Mouse (Mus musculus) erythroblast, embryonic 14.5 days (primary cell): ENCODE data around the gene Cpne6. TPM values are rescaled to one million over a fixed set of nuclear protein-coding genes. Genes with fewer than 3 reads are reported as not detected.

Source experiments
- H3K27me3 ChIP-seq: 2 replicates; pipeline ENCODE4 v1.6.1; 2012; ENCODE audit warnings: inconsistent platforms; ENCODE audit not compliant: control insufficient read depth
- H3K36me3 ChIP-seq: 2 replicates; pipeline ENCODE4 v1.6.1; 2012; ENCODE audit warnings: mild to moderate bottlenecking, inconsistent platforms; ENCODE audit not compliant: control insufficient read depth
- H3K4me1 ChIP-seq: 2 replicates; pipeline ENCODE4 v1.6.1; 2012; ENCODE audit warnings: inconsistent platforms; ENCODE audit not compliant: control insufficient read depth
- H3K4me3 ChIP-seq: replicated peaks from 2 replicates; pipeline ENCODE3; 2012; ENCODE audit warnings: moderate library complexity, mild to moderate bottlenecking, inconsistent platforms
- H3K9me3 ChIP-seq: 2 replicates; pipeline ENCODE4 v1.6.1; 2012; ENCODE audit warnings: low read length, inconsistent platforms, mixed read lengths; ENCODE audit not compliant: control insufficient read depth
- GATA1 ChIP-seq: IDR thresholded peaks from 2 replicates; pipeline ENCODE4 v1.6.1; 2012; ENCODE audit warnings: low read length, inconsistent platforms, mixed read lengths
- TAL1 ChIP-seq: IDR thresholded peaks from 3 replicates; pipeline ENCODE4 v1.6.1; 2012; ENCODE audit warnings: low read length, inconsistent platforms, mixed read lengths
- polyA plus RNA-seq: library from polyadenylated mRNA; stranded (reverse); fragments of >175 nt; gene quantifications from 2 replicates; pipeline ENCODE4 v1.2.3, GENCODE M21; 2012

Cpne6 gene
- polyA plus RNA-seq, 1 experiment = not detected

DNA sequence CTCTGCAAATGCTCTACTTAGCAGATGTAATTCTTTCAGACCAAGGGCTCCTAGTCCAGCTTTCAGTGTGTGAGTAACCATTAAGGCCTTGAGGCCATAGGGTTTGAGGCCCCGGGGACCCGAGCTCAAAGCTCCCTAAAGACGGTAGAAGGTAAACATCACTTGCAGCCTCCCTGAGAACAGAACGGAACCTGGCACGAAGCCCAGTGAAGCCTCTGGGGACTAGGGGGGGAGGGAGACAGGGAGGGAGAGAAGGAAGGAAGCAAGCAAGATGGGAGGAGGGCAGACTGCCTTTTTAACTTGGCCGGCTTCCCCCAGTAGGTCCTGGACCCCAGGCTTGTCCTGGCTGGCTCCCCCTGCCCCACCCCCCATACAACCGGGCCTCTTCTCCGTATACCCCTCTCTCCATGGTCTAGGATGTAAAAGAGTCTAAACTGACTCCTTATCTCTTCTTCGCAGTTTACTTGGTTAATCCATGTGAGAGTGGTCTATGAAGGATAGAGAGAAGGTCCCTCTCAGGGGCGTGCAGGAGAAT lies 30.6 kb downstream of the Cpne6 start:
- Histone ChIP-seq H3K27me3 (no peaks in the 10 kb centered on the region), H3K4me1 (peaks cover 59% of the 10 kb centered on the region), H3K9me3 (no peaks in the 10 kb centered on the region), H3K36me3 (peaks cover 42% of the 10 kb centered on the region), H3K4me3 (peak overlapping the region; percentile 84)
- no peak for TF ChIP-seq TAL1
- no peak for TF ChIP-seq GATA1

DNA sequence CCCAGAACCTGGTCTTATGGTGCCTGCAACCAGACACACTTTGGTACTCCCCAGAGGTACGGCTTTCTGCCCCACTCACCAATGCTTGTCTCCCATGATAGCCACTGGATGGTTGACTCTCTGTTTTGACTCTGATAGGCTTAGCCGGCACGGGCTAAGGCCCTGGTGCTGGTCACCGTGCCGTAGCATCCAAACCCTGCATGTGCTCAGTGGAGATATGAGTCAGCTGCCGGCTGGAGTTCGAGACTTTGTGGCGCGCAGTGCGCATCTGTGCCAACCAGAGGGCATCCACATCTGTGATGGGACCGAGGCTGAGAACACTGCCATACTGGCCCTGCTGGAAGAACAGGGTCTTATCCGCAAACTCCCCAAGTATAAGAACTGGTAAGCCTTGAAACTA lies 32.0 kb downstream of the Cpne6 start:
- H3K9me3 ChIP-seq = no peaks in the 10 kb centered on the region
- H3K4me1 ChIP-seq = peaks cover 46% of the 10 kb centered on the region
- H3K4me3 ChIP-seq = peak overlapping the region; percentile 5
- H3K27me3 ChIP-seq = no peaks in the 10 kb centered on the region
- no peak for TF ChIP-seq GATA1
- TF ChIP-seq TAL1 = no peak
- peaks cover 56% of the 10 kb centered on the region for H3K36me3 ChIP-seq

DNA sequence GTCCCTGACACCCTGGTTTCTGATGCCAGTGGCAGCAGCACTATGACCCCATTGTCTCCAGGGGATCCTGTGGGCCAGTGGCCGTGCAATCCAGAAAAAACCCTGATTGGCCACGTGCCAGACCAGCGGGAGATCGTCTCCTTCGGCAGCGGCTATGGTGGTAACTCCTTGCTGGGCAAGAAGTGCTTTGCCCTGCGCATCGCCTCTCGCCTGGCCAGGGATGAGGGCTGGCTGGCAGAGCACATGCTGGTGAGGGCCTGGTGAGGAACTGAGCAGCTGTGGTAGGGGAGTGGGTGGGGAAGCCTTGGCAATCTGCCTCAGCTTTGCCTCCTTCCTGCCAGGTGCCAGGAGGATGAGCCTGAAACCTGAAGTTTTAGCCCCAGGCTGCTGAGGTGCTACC lies 34.1 kb downstream of the Cpne6 start:
- Histone ChIP-seq H3K36me3 (peaks cover 77% of the 10 kb centered on the region), H3K27me3 (no peaks in the 10 kb centered on the region), H3K9me3 (no peaks in the 10 kb centered on the region), H3K4me1 (peaks cover 41% of the 10 kb centered on the region), H3K4me3 (no peak overlapping the region)
- TF ChIP-seq TAL1 (no peak), GATA1 (no peak)

DNA sequence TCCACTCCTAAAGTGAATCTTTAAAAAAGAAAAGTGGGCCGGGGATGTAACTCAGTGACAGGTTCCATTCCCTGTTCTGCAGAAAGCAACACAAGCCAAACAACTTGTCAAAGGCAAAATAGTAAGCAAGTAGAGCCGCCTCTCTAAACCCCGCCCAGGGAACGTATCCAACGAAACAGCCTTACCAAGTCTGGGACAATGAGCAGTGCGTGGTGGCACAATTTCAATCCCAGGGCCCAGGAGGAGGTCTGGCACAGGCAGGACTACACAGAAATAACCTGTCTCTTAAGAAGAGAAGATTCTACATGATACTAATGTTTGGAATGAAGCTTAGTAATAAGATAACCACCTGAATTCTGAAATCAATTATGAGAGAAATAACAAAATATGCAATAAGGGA lies 39.9 kb downstream of the Cpne6 start:
- H3K9me3 ChIP-seq = no peaks in the 10 kb centered on the region
- no peaks in the 10 kb centered on the region for H3K27me3 ChIP-seq
- TF ChIP-seq TAL1 = no peak
- no peak for TF ChIP-seq GATA1
- H3K4me1 ChIP-seq = peaks cover 24% of the 10 kb centered on the region
- no peak overlapping the region for H3K4me3 ChIP-seq
- H3K36me3 ChIP-seq = peaks cover 58% of the 10 kb centered on the region

DNA sequence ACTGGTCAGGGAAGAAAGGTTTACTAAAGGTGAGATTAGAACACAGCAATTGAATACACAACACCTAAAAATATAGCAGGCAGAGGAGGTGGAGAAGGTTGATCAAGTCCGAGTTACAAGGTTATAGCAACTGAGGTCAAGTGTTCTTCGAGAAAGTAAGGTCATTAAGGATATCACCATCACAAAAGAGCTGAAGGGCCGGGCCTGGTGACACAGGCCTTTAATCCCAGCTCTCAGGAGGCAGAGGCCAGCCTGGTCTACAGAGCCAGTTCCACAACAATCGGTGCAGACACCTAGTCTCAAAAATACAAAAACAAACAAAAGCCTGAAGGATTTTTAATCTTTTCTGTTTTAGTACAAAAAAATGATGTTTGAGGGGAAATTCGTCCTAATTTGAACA lies 41.1 kb downstream of the Cpne6 start:
- TF ChIP-seq TAL1 (no peak), GATA1 (no peak)
- Histone ChIP-seq H3K36me3 (peaks cover 46% of the 10 kb centered on the region), H3K27me3 (no peaks in the 10 kb centered on the region), H3K4me1 (peaks cover 34% of the 10 kb centered on the region), H3K4me3 (no peak overlapping the region), H3K9me3 (peaks cover 2% of the 10 kb centered on the region; the same call in 1 of the 2 replicates)

DNA sequence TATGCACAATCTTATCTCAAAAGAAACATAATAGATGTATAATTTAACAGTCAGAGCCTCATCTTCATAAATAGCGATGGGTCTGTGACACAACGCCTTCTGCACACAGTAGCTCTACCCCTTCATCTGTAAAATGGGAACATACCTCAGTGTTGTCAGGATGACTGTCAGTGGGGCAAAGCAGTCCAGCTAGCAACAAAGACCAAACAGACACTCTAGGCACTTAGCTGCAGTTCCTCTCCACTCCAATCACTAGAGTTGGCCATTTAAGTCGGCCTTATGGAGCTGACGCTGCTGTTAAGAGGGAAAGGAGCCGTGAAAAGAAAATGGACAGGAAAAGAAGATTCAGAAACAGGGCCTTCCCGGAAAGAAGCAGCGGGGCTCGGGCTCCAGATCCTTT lies 41.5 kb downstream of the Cpne6 start:
- no peaks in the 10 kb centered on the region for H3K27me3 ChIP-seq
- no peak overlapping the region for H3K4me3 ChIP-seq
- peaks cover 2% of the 10 kb centered on the region; the same call in 1 of the 2 replicates for H3K9me3 ChIP-seq
- H3K4me1 ChIP-seq = peaks cover 39% of the 10 kb centered on the region
- peaks cover 42% of the 10 kb centered on the region for H3K36me3 ChIP-seq
- TF ChIP-seq GATA1 (no peak), TAL1 (no peak)

DNA sequence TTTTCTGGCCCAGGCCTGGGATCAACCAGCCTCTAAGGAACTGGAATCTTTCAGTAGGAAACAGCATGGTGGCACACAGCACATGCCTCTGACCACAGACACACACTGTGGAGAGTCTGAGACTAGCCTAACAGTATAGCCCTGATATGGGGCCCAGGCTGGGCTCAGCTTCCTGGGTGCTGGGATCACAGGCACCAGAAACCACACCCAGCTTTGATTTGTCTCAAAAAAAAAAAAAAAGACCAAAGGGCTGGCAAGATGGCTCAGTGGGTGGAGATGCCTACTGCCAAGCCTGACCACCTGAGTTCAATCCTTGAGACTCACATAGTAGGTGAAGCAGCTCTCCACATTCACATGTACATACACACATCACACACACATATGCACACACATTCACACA lies 44.4 kb downstream of the Cpne6 start:
- no peak overlapping the region for H3K4me3 ChIP-seq
- peaks cover 13% of the 10 kb centered on the region for H3K36me3 ChIP-seq
- H3K4me1 ChIP-seq = peaks cover 59% of the 10 kb centered on the region
- TF ChIP-seq TAL1 (no peak), GATA1 (no peak)
- H3K27me3 ChIP-seq = no peaks in the 10 kb centered on the region
- peaks cover 2% of the 10 kb centered on the region; the same call in 1 of the 2 replicates for H3K9me3 ChIP-seq

DNA sequence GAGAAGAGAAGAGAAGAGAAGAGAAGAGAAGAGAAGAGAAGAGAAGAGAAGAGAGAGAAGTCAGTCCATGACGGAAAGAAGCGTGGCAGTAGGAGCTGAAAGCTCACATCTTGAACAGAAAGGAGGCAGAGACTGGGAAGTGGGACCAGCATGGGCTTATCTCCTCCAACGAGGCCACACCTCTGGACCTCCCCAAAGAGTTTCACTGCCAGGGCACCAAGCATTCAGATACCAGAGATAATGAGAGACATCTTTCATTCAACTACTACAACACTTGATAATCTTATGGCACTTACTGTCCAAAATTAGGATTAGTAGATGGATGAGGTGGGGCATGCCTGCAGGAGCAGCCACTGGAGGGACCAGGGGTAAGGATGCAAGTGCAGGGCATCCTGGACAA lies 45.5 kb downstream of the Cpne6 start:
- H3K4me1 ChIP-seq = peaks cover 64% of the 10 kb centered on the region
- H3K27me3 ChIP-seq = no peaks in the 10 kb centered on the region
- peaks cover 3% of the 10 kb centered on the region for H3K36me3 ChIP-seq
- TF ChIP-seq TAL1 (no peak), GATA1 (no peak)
- H3K9me3 ChIP-seq = peaks cover 2% of the 10 kb centered on the region; the same call in 1 of the 2 replicates
- no peak overlapping the region for H3K4me3 ChIP-seq

DNA sequence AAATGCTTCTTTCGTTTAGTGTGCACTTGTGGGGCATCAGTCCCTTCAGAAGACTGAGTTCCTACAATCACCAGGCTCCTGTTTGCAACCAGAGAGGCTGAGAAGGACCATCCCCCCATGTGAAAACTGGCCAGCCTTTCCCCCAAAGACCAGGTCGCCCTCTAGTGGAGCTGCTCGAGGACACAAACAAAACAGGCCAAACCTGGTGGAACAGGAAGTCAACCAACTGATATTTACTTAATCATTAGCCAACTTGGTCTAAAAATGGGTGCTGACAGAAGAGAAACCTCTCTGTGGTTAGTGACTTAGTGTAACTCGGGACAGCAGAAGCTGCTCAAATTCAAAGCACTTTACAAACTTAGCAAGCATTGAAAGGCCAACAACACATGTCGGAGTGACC lies 46.8 kb downstream of the Cpne6 start:
- peaks cover 9% of the 10 kb centered on the region for H3K36me3 ChIP-seq
- peaks cover 2% of the 10 kb centered on the region; the same call in 1 of the 2 replicates for H3K9me3 ChIP-seq
- no peak overlapping the region for H3K4me3 ChIP-seq
- peaks cover 75% of the 10 kb centered on the region for H3K4me1 ChIP-seq
- no peaks in the 10 kb centered on the region for H3K27me3 ChIP-seq
- TF ChIP-seq TAL1 = no peak
- TF ChIP-seq GATA1 = no peak

DNA sequence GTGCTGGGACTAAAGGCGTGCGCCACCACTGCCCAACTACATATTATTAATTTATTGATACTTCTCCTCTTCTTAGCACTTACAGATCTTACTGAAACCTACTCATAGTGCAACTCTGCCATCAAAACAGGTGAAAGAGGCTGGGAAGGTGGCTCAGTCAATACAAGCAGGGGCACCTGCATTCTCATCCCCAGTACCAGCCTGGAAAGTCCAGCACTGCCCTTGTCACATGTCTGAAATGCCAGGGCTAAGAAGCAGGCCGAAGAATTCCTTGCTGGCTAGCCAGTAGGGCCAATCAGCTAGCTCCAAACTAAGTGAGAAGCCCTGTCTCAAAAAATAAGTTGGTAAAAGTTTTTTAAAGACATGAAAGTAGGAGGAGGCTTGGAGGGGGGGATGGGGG lies 47.3 kb downstream of the Cpne6 start:
- Histone ChIP-seq H3K4me1 (peaks cover 77% of the 10 kb centered on the region), H3K36me3 (peaks cover 14% of the 10 kb centered on the region), H3K9me3 (peaks cover 2% of the 10 kb centered on the region; the same call in 1 of the 2 replicates), H3K4me3 (no peak overlapping the region), H3K27me3 (no peaks in the 10 kb centered on the region)
- TF ChIP-seq GATA1 (no peak), TAL1 (no peak)
